In genomic region chr11:69603516-69603915, GRCm38 (mm10) we compare ENCODE assay signal across 13 mouse cellular contexts. TPM values are rescaled to one million over a fixed set of nuclear protein-coding genes. Genes with fewer than 3 reads are reported as not detected.
DNase-seq lines count a peak whose midpoint lies in the region; ATAC-seq lines count a peak whose summit lies in the region.
"Had no signal": no experiment of that assay in that cellular context is flagged by ENCODE, and none has a peak within 500 bp of the region (broad histone marks: within the 10 kb centered on the region; RNA-seq: fewer than 3 reads in every experiment).

No protein-coding gene starts in this region.

- DNase-seq in hindbrain, embryonic 10.5 days (ENCODE audit: low spot score): no peak
- no peak for DNase-seq in layer of hippocampus, adult 8-10 months (ENCODE audit: low spot score in 2 of 2)
- DNase-seq in left cerebral cortex, adult 8-10 months (ENCODE audit: low spot score in 2 of 2): no peak
- DNase-seq in adrenal gland, adult 8-10 months: no peak
- DNase-seq: right cerebral cortex, adult 18-20 months; thymus, adult 18-20 months had no signal

- H3K4me1 ChIP-seq in hindbrain, embryonic 13.5 days (replicated peaks): peaks cover 52% of the 10 kb centered on the region
- H3K4me1 ChIP-seq in hindbrain, embryonic 10.5 days (replicated peaks): peaks cover 57% of the 10 kb centered on the region
- peaks cover 41% of the 10 kb centered on the region for H3K4me1 ChIP-seq in embryonic facial prominence, embryonic 13.5 days
- peaks cover 42 to 52% of the 10 kb centered on the region in 2 experiments for H3K4me1 ChIP-seq in heart, embryonic 14.5 days (ENCODE audit: control insufficient read depth in 2 of 2, insufficient read depth in 2 of 2, low read length in 2 of 2)
- H3K4me1 ChIP-seq in liver, embryonic 12.5 days: peaks cover 93% of the 10 kb centered on the region

- no peak for ATAC-seq in hindbrain, embryonic 13.5 days (ENCODE audit: low FRiP score)
- no peak for ATAC-seq in embryonic facial prominence, embryonic 13.5 days (ENCODE audit: insufficient number of reproducible peaks, insufficient read depth, low FRiP score, low TSS enrichment, low read depth)
- ATAC-seq in heart, embryonic 14.5 days (ENCODE audit: insufficient number of reproducible peaks, insufficient read depth, low FRiP score, low read depth): no peak
- no peak for ATAC-seq in liver, embryonic 12.5 days

- peaks cover 13% of the 10 kb centered on the region for H3K36me3 ChIP-seq in hindbrain, embryonic 13.5 days
- H3K36me3 ChIP-seq in hindbrain, embryonic 10.5 days: no peaks in the 10 kb centered on the region
- H3K36me3 ChIP-seq in embryonic facial prominence, embryonic 13.5 days: 0 out of 2 replicates have a peak, but pooled peaks cover 5% of the 10 kb centered on the region
- 0 out of 2 replicates have a peak, but pooled peaks cover 4% of the 10 kb centered on the region for H3K36me3 ChIP-seq in heart, embryonic 14.5 days (ENCODE audit: control insufficient read depth, insufficient read depth, low read length)
- peaks cover 49% of the 10 kb centered on the region for H3K36me3 ChIP-seq in liver, embryonic 12.5 days

- H3K4me3 ChIP-seq in hindbrain, embryonic 13.5 days: peak overlapping the region; percentile 73; the same call in 1 of the 2 replicates
- no peak overlapping the region for H3K4me3 ChIP-seq in hindbrain, embryonic 10.5 days
- H3K4me3 ChIP-seq in embryonic facial prominence, embryonic 13.5 days: no peak overlapping the region
- no peak overlapping the region for H3K4me3 ChIP-seq in heart, embryonic 14.5 days (ENCODE audit: control insufficient read depth in 1 of 2, insufficient read depth in 1 of 2, low read depth in 1 of 2, low read length in 2 of 2)
- peak overlapping the region; percentile 78 for H3K4me3 ChIP-seq in liver, embryonic 12.5 days

- peaks cover 13% of the 10 kb centered on the region; the same call in 1 of the 2 replicates for H3K27me3 ChIP-seq in hindbrain, embryonic 13.5 days
- peaks cover 32% of the 10 kb centered on the region for H3K27me3 ChIP-seq in hindbrain, embryonic 10.5 days (ENCODE audit: insufficient read depth, poor library complexity, severe bottlenecking)
- peaks cover 26% of the 10 kb centered on the region for H3K27me3 ChIP-seq in embryonic facial prominence, embryonic 13.5 days
- H3K27me3 ChIP-seq in heart, embryonic 14.5 days (ENCODE audit: control insufficient read depth, insufficient read depth, low read length): no peaks in the 10 kb centered on the region
- no peaks in the 10 kb centered on the region for H3K27me3 ChIP-seq in liver, embryonic 12.5 days (replicated peaks)

- 0 out of 2 replicates have a peak overlapping the region, but pooled peaks have one; percentile 23 for H3K27ac ChIP-seq in hindbrain, embryonic 13.5 days
- H3K27ac ChIP-seq in hindbrain, embryonic 10.5 days: no peak overlapping the region
- no peak overlapping the region for H3K27ac ChIP-seq in embryonic facial prominence, embryonic 13.5 days
- peak overlapping the region in 1 of 2 experiments; percentile 76; a peak in 2 of 4 replicates for H3K27ac ChIP-seq in heart, embryonic 14.5 days (replicated peaks in 1 of 2; ENCODE audit: control insufficient read depth in 1 of 2, insufficient read depth in 1 of 2, low read depth in 2 of 2, low read length in 2 of 2)
- peak overlapping the region; percentile 84 for H3K27ac ChIP-seq in liver, embryonic 12.5 days

- H3K4me2 ChIP-seq in hindbrain, embryonic 13.5 days: peak overlapping the region; percentile 100
- peak overlapping the region; percentile 100; the same call in 1 of the 2 replicates for H3K4me2 ChIP-seq in embryonic facial prominence, embryonic 13.5 days
- peak overlapping the region; percentile 88; the same call in 1 of the 2 replicates for H3K4me2 ChIP-seq in heart, embryonic 14.5 days (ENCODE audit: low read length)
- peak overlapping the region; percentile 100 for H3K4me2 ChIP-seq in liver, embryonic 12.5 days

- WGBS in hindbrain, embryonic 13.5 days: 77% methylated on average over 8 of the region's 8 CpGs
- WGBS in hindbrain, embryonic 10.5 days: 75% methylated on average over 8 of the region's 8 CpGs
- WGBS in embryonic facial prominence, embryonic 13.5 days: 72% methylated on average over 8 of the region's 8 CpGs
- 62% methylated on average over 8 of the region's 8 CpGs for WGBS in heart, embryonic 14.5 days
- WGBS in liver, embryonic 12.5 days (ENCODE audit: insufficient replicate concordance): 79% methylated on average over 8 of the region's 8 CpGs

- no peaks in the 10 kb centered on the region for H3K9me3 ChIP-seq in hindbrain, embryonic 13.5 days
- no peaks in the 10 kb centered on the region for H3K9me3 ChIP-seq in hindbrain, embryonic 10.5 days
- no peaks in the 10 kb centered on the region for H3K9me3 ChIP-seq in embryonic facial prominence, embryonic 13.5 days
- H3K9me3 ChIP-seq in heart, embryonic 14.5 days (ENCODE audit: control insufficient read depth, low read length): no peaks in the 10 kb centered on the region
- H3K9me3 ChIP-seq in liver, embryonic 12.5 days (replicated peaks): no peaks in the 10 kb centered on the region

- no peak overlapping the region for H3K9ac ChIP-seq in hindbrain, embryonic 13.5 days
- H3K9ac ChIP-seq in embryonic facial prominence, embryonic 13.5 days: no peak overlapping the region
- no peak overlapping the region for H3K9ac ChIP-seq in heart, embryonic 14.5 days (ENCODE audit: low read length)
- H3K9ac ChIP-seq in liver, embryonic 12.5 days: peak overlapping the region; percentile 93

RNA-seq across cellular contexts. Expression of gene Atp1b2, which starts 2.2 kb away (rescaled TPM):
- 27.6 and 29.7 TPM in 2 replicates for polyA plus RNA-seq in hindbrain, embryonic 13.5 days (2015; fragmentation: Nextera tagmentation; extraction: Ambion mirVana)
- 7.5 and 7.8 TPM in 2 replicates for polyA plus RNA-seq in hindbrain, embryonic 10.5 days (2016; fragmentation: Nextera tagmentation; extraction: Ambion mirVana)
- 7.9 and 8.3 TPM in 2 replicates for polyA plus RNA-seq in embryonic facial prominence, embryonic 13.5 days (2015; fragmentation: Nextera tagmentation; extraction: Ambion mirVana)
- 31.5 and 33.8 TPM in 2 replicates for polyA plus RNA-seq in heart, embryonic 14.5 days (2014; fragmentation: Nextera tagmentation; extraction: Ambion mirVana)
- polyA plus RNA-seq in liver, embryonic 12.5 days (2016; fragmentation: Nextera tagmentation; extraction: Ambion mirVana): 38.3 and 39.8 TPM in 2 replicates
- 100 to 1,000 TPM; 386 to 493 (median 443) TPM for total RNA-seq in layer of hippocampus, adult 8-10 months (2022)
- 100 to 1,000 TPM; 400 to 455 (median 419) TPM for total RNA-seq in left cerebral cortex, adult 8-10 months (2022)
- 10 to 100 TPM; 22.5 to 47.8 (median 38.2) TPM for total RNA-seq in adrenal gland, adult 8-10 months (2022)

RNA-seq across cellular contexts. Expression of gene Shbg, which starts 14.2 kb away (rescaled TPM):
- not detected in 2 replicates for polyA plus RNA-seq in hindbrain, embryonic 13.5 days (2015; fragmentation: Nextera tagmentation; extraction: Ambion mirVana)
- not detected in 2 replicates for polyA plus RNA-seq in hindbrain, embryonic 10.5 days (2016; fragmentation: Nextera tagmentation; extraction: Ambion mirVana)
- polyA plus RNA-seq in embryonic facial prominence, embryonic 13.5 days (2015; fragmentation: Nextera tagmentation; extraction: Ambion mirVana): 0.50 TPM in 1 of 2 replicates, not detected in the other
- not detected in 2 replicates for polyA plus RNA-seq in heart, embryonic 14.5 days (2014; fragmentation: Nextera tagmentation; extraction: Ambion mirVana)
- 33.0 and 34.9 TPM in 2 replicates for polyA plus RNA-seq in liver, embryonic 12.5 days (2016; fragmentation: Nextera tagmentation; extraction: Ambion mirVana)
- under 1 TPM in 2 of 4 experiments, not detected in 2; 0.59 to 0.92 TPM for total RNA-seq in layer of hippocampus, adult 8-10 months (2022)
- total RNA-seq in left cerebral cortex, adult 8-10 months (2022): 1 to 10 TPM in 1 of 4 experiments, not detected in 3; 1.0 TPM
- total RNA-seq in adrenal gland, adult 8-10 months (2022): not detected
- total RNA-seq: heart, postnatal 14 days; left cerebral cortex, postnatal 10 days; megakaryocyte-erythroid progenitor cell, adult 5-6 weeks had no signal

RNA-seq across cellular contexts. Expression of gene Sat2, which starts 18.3 kb away (rescaled TPM):
- polyA plus RNA-seq in hindbrain, embryonic 13.5 days (2015; fragmentation: Nextera tagmentation; extraction: Ambion mirVana): 28.0 and 28.1 TPM in 2 replicates
- polyA plus RNA-seq in hindbrain, embryonic 10.5 days (2016; fragmentation: Nextera tagmentation; extraction: Ambion mirVana): 15.4 and 24.5 TPM in 2 replicates
- 23.8 and 28.2 TPM in 2 replicates for polyA plus RNA-seq in embryonic facial prominence, embryonic 13.5 days (2015; fragmentation: Nextera tagmentation; extraction: Ambion mirVana)
- 16.2 and 17.9 TPM in 2 replicates for polyA plus RNA-seq in heart, embryonic 14.5 days (2014; fragmentation: Nextera tagmentation; extraction: Ambion mirVana)
- polyA plus RNA-seq in liver, embryonic 12.5 days (2016; fragmentation: Nextera tagmentation; extraction: Ambion mirVana): 11.5 and 12.4 TPM in 2 replicates
- total RNA-seq in layer of hippocampus, adult 8-10 months (2022): 10 to 100 TPM; 13.3 to 19.2 (median 14.8) TPM
- 10 to 100 TPM in 3 of 4 experiments, 1 to 10 TPM in 1; 7.9 to 11.6 (median 10.5) TPM for total RNA-seq in left cerebral cortex, adult 8-10 months (2022)
- total RNA-seq in adrenal gland, adult 8-10 months (2022): 10 to 100 TPM in 2 of 4 experiments, 1 to 10 TPM in 2; 7.3 to 17.8 (median 12.8) TPM
- total RNA-seq: megakaryocyte-erythroid progenitor cell, adult 5-6 weeks had no signal

RNA-seq across cellular contexts. Expression of gene Trp53, which starts 23.4 kb away (rescaled TPM):
- polyA plus RNA-seq in hindbrain, embryonic 13.5 days (2015; fragmentation: Nextera tagmentation; extraction: Ambion mirVana): 76.3 and 78.1 TPM in 2 replicates
- 166 and 173 TPM in 2 replicates for polyA plus RNA-seq in hindbrain, embryonic 10.5 days (2016; fragmentation: Nextera tagmentation; extraction: Ambion mirVana)
- 160 and 186 TPM in 2 replicates for polyA plus RNA-seq in embryonic facial prominence, embryonic 13.5 days (2015; fragmentation: Nextera tagmentation; extraction: Ambion mirVana)
- polyA plus RNA-seq in heart, embryonic 14.5 days (2014; fragmentation: Nextera tagmentation; extraction: Ambion mirVana): 71.2 and 71.9 TPM in 2 replicates
- 110 TPM in 2 replicates for polyA plus RNA-seq in liver, embryonic 12.5 days (2016; fragmentation: Nextera tagmentation; extraction: Ambion mirVana)
- total RNA-seq in layer of hippocampus, adult 8-10 months (2022): 10 to 100 TPM; 27.7 to 36.7 (median 33.7) TPM
- total RNA-seq in left cerebral cortex, adult 8-10 months (2022): 10 to 100 TPM; 26.6 to 32.6 (median 28.2) TPM
- 10 to 100 TPM; 57.6 to 71.1 (median 64.0) TPM for total RNA-seq in adrenal gland, adult 8-10 months (2022)

RNA-seq across cellular contexts. Expression of gene Wrap53, which starts 23.5 kb away (rescaled TPM):
- 23.0 and 24.2 TPM in 2 replicates for polyA plus RNA-seq in hindbrain, embryonic 13.5 days (2015; fragmentation: Nextera tagmentation; extraction: Ambion mirVana)
- polyA plus RNA-seq in hindbrain, embryonic 10.5 days (2016; fragmentation: Nextera tagmentation; extraction: Ambion mirVana): 40.6 and 41.4 TPM in 2 replicates
- polyA plus RNA-seq in embryonic facial prominence, embryonic 13.5 days (2015; fragmentation: Nextera tagmentation; extraction: Ambion mirVana): 26.9 TPM in 2 replicates
- 11.1 and 14.3 TPM in 2 replicates for polyA plus RNA-seq in heart, embryonic 14.5 days (2014; fragmentation: Nextera tagmentation; extraction: Ambion mirVana)
- polyA plus RNA-seq in liver, embryonic 12.5 days (2016; fragmentation: Nextera tagmentation; extraction: Ambion mirVana): 24.3 and 27.1 TPM in 2 replicates
- total RNA-seq in layer of hippocampus, adult 8-10 months (2022): 10 to 100 TPM; 12.2 to 17.8 (median 12.3) TPM
- total RNA-seq in left cerebral cortex, adult 8-10 months (2022): 10 to 100 TPM; 10.1 to 13.8 (median 11.3) TPM
- total RNA-seq in adrenal gland, adult 8-10 months (2022): 10 to 100 TPM in 3 of 4 experiments, 1 to 10 TPM in 1; 9.1 to 11.9 (median 11.0) TPM

Comparison
In these comparisons a context has a peak if more than half of its experiments do, and no peak if none do; other contexts are left out.
1. H3K27ac ChIP-seq: peak in hindbrain, embryonic 13.5 days (single experiment) and liver, embryonic 12.5 days (single experiment); none in hindbrain, embryonic 10.5 days (single experiment) and embryonic facial prominence, embryonic 13.5 days (single experiment).
2. H3K4me3 ChIP-seq: peak in hindbrain, embryonic 13.5 days (single experiment) and liver, embryonic 12.5 days (single experiment); none in hindbrain, embryonic 10.5 days (single experiment), embryonic facial prominence, embryonic 13.5 days (single experiment) and heart, embryonic 14.5 days (0 of 2).
3. RNA of gene Shbg, which starts 14.2 kb away (polyA plus RNA-seq): 33.0 to 34.9 TPM in liver, embryonic 12.5 days; not detected in hindbrain, embryonic 13.5 days, not detected in hindbrain, embryonic 10.5 days, 0.50 TPM in embryonic facial prominence, embryonic 13.5 days and not detected in heart, embryonic 14.5 days; every median in the first group is over 10 times any median in the second.
4. Peak in every context shown above with its lines, with median percentiles within 50 percentile points of each other: H3K4me2 ChIP-seq.